ENCODE assay signal across 9 mouse cellular contexts in the genomic region with DNA sequence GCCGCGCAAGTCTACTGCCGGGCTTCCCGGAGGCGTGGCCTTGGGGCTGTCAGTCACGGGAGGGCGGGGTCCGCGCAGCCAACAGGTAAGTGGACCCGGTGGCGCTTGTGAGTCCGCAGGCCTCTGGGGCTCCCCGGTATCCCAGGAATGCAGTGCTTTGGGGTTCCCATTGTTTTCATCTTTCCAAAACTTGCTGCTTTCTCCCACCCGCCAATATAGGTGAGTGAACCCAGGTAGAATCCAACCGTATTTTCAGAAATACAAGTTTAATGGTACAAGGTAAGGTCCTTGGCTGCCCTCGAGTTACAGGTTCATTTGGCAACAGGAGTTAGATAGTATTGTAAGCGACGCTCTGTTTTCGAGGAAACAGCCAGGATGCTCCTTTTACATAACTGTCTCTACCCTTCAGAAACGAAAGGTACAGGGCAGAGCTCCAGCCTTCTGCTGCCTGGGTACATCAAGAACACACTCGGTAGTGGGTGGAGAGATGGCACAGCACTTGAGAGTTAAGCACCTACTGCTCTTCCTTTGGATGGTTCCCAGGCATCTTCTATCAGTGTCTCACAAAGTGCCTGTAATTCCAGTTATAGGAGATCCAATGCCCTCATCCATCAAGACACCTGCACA. TPM values are rescaled to one million over a fixed set of nuclear protein-coding genes. Genes with fewer than 3 reads are reported as not detected.
DNase-seq lines count a peak whose midpoint lies in the region; ATAC-seq lines count a peak whose summit lies in the region.
"Had no signal": no experiment of that assay in that cellular context is flagged by ENCODE, and none has a peak within 500 bp of the region (broad histone marks: within the 10 kb centered on the region; RNA-seq: fewer than 3 reads in every experiment).

No protein-coding gene starts in this region.

- H3K27ac ChIP-seq in embryonic facial prominence, embryonic 11.5 days (replicated peaks; ENCODE audit: low read depth, low read length) = no peak overlapping the region
- no peak overlapping the region for H3K27ac ChIP-seq in heart, embryonic 16.5 days (ENCODE audit: low read length)
- no peak overlapping the region for H3K27ac ChIP-seq in limb, embryonic 13.5 days

- H3K4me2 ChIP-seq in embryonic facial prominence, embryonic 11.5 days (ENCODE audit: low read depth, low read length) = peak overlapping the region; percentile 97
- peak overlapping the region; percentile 99 for H3K4me2 ChIP-seq in heart, embryonic 16.5 days (ENCODE audit: low read depth, low read length)
- peak overlapping the region; percentile 98 for H3K4me2 ChIP-seq in limb, embryonic 13.5 days (replicated peaks)

- WGBS in embryonic facial prominence, embryonic 11.5 days = 6% methylated on average over 21 of the region's 21 CpGs
- 3% methylated on average over 21 of the region's 21 CpGs for WGBS in heart, embryonic 16.5 days
- WGBS in limb, embryonic 13.5 days = 4% methylated on average over 21 of the region's 21 CpGs

- H3K4me3 ChIP-seq in megakaryocyte, embryonic 14.5 days (replicated peaks) = peak overlapping the region; percentile 97
- peak overlapping the region; percentile 54 for H3K4me3 ChIP-seq in embryonic facial prominence, embryonic 11.5 days (ENCODE audit: low read depth, low read length)
- peak overlapping the region; percentile 80 for H3K4me3 ChIP-seq in heart, embryonic 16.5 days (ENCODE audit: low read length)
- H3K4me3 ChIP-seq in limb, embryonic 13.5 days = peak overlapping the region; percentile 64

- H3K9me3 ChIP-seq in megakaryocyte, embryonic 14.5 days = no peaks in the 10 kb centered on the region
- H3K9me3 ChIP-seq in embryonic facial prominence, embryonic 11.5 days (replicated peaks; ENCODE audit: control insufficient read depth, low read length) = no peaks in the 10 kb centered on the region
- H3K9me3 ChIP-seq in heart, embryonic 16.5 days (replicated peaks; ENCODE audit: control insufficient read depth, low read length) = no peaks in the 10 kb centered on the region
- no peaks in the 10 kb centered on the region for H3K9me3 ChIP-seq in limb, embryonic 13.5 days

- no peaks in the 10 kb centered on the region for H3K27me3 ChIP-seq in megakaryocyte, embryonic 14.5 days (replicated peaks)
- H3K27me3 ChIP-seq in embryonic facial prominence, embryonic 11.5 days (ENCODE audit: control insufficient read depth, insufficient read depth, low read length) = no peaks in the 10 kb centered on the region
- no peaks in the 10 kb centered on the region for H3K27me3 ChIP-seq in heart, embryonic 16.5 days (ENCODE audit: control insufficient read depth, insufficient read depth, low read length)
- H3K27me3 ChIP-seq in limb, embryonic 13.5 days = no peaks in the 10 kb centered on the region

- no peak for DNase-seq in embryonic facial prominence, embryonic 11.5 days (ENCODE audit: low spot score)
- DNase-seq in skeletal muscle tissue, adult 2 months (ENCODE audit: low read depth, low spot score) = peak; percentile 38
- DNase-seq in thymus, postnatal 25 days = no peak
- DNase-seq in adrenal gland, adult (ENCODE audit: inconsistent age in 2 of 2, low spot score in 1 of 2) = no peak

- peaks cover 45% of the 10 kb centered on the region for H3K4me1 ChIP-seq in megakaryocyte, embryonic 14.5 days
- no peaks in the 10 kb centered on the region for H3K4me1 ChIP-seq in embryonic facial prominence, embryonic 11.5 days (ENCODE audit: control insufficient read depth, insufficient read depth, low read length)
- H3K4me1 ChIP-seq in heart, embryonic 16.5 days (ENCODE audit: control insufficient read depth, insufficient read depth, low read length) = peaks cover 19% of the 10 kb centered on the region
- peaks cover 19% of the 10 kb centered on the region for H3K4me1 ChIP-seq in limb, embryonic 13.5 days

- H3K36me3 ChIP-seq in megakaryocyte, embryonic 14.5 days (replicated peaks; ENCODE audit: low read length) = peaks cover 54% of the 10 kb centered on the region
- H3K36me3 ChIP-seq in embryonic facial prominence, embryonic 11.5 days (replicated peaks; ENCODE audit: control insufficient read depth, insufficient read depth, low read depth, low read length) = no peaks in the 10 kb centered on the region; the same call in 1 of the 2 replicates
- H3K36me3 ChIP-seq in heart, embryonic 16.5 days (ENCODE audit: control insufficient read depth, insufficient read depth) = peaks cover 7% of the 10 kb centered on the region; the same call in 1 of the 2 replicates
- H3K36me3 ChIP-seq in limb, embryonic 13.5 days = peaks cover 34% of the 10 kb centered on the region

- H3K9ac ChIP-seq in embryonic facial prominence, embryonic 11.5 days (replicated peaks; ENCODE audit: low read length) = 0 out of 2 replicates have a peak overlapping the region, but pooled peaks have one; percentile 10
- 0 out of 2 replicates have a peak overlapping the region, but pooled peaks have one; percentile 51 for H3K9ac ChIP-seq in heart, embryonic 16.5 days (ENCODE audit: low read length)
- H3K9ac ChIP-seq in limb, embryonic 13.5 days = peak overlapping the region; percentile 51

- no peak for ATAC-seq in megakaryocyte, adult 5-6 weeks (ENCODE audit: poor library complexity, severe bottlenecking)
- no peak for ATAC-seq in embryonic facial prominence, embryonic 11.5 days (replicated peaks; ENCODE audit: insufficient number of reproducible peaks, low FRiP score, low TSS enrichment, low read depth)
- ATAC-seq in heart, embryonic 16.5 days (replicated peaks; ENCODE audit: extremely low read depth, insufficient read depth, low FRiP score) = no peak
- ATAC-seq in limb, embryonic 13.5 days (ENCODE audit: low FRiP score, low read depth) = no peak

RNA-seq across cellular contexts. Expression of a gene that starts 0.6 kb away (rescaled TPM):
- 8.0 and 11.8 TPM in 2 replicates for polyA plus RNA-seq in megakaryocyte, embryonic 14.5 days (2012; ENCODE audit: insufficient read depth, low replicate concordance)
- 0.94 and 1.6 TPM in 2 replicates for total RNA-seq in megakaryocyte, adult 5-6 weeks (2015)
- 1.2 and 1.5 TPM in 2 replicates for total RNA-seq in megakaryocyte, adult 5-6 weeks (2017)
- 6.1 and 6.6 TPM in 2 replicates for polyA plus RNA-seq in embryonic facial prominence, embryonic 11.5 days (2014; fragmentation: Nextera tagmentation; extraction: Ambion mirVana)
- polyA plus RNA-seq in heart, embryonic 16.5 days (2015; fragmentation: Nextera tagmentation; extraction: Ambion mirVana) = 6.8 and 6.9 TPM in 2 replicates
- 7.0 and 7.4 TPM in 2 replicates for polyA plus RNA-seq in limb, embryonic 13.5 days (2015; fragmentation: Nextera tagmentation; extraction: Ambion mirVana)

RNA-seq across cellular contexts. Expression of a gene that starts 12.7 kb away (rescaled TPM):
- 1.5 and 1.6 TPM in 2 replicates for polyA plus RNA-seq in megakaryocyte, embryonic 14.5 days (2012; ENCODE audit: insufficient read depth, low replicate concordance)
- 134 and 150 TPM in 2 replicates for total RNA-seq in megakaryocyte, adult 5-6 weeks (2015)
- total RNA-seq in megakaryocyte, adult 5-6 weeks (2017) = 71.5 and 95.3 TPM in 2 replicates
- polyA plus RNA-seq in embryonic facial prominence, embryonic 11.5 days (2014; fragmentation: Nextera tagmentation; extraction: Ambion mirVana) = 69.9 and 73.4 TPM in 2 replicates
- 101 and 106 TPM in 2 replicates for polyA plus RNA-seq in heart, embryonic 16.5 days (2015; fragmentation: Nextera tagmentation; extraction: Ambion mirVana)
- polyA plus RNA-seq in limb, embryonic 13.5 days (2015; fragmentation: Nextera tagmentation; extraction: Ambion mirVana) = 114 and 117 TPM in 2 replicates

RNA-seq across cellular contexts. Expression of a gene that starts 44.3 kb away (rescaled TPM):
- polyA plus RNA-seq in megakaryocyte, embryonic 14.5 days (2012; ENCODE audit: insufficient read depth, low replicate concordance) = not detected in 2 replicates
- not detected in 2 replicates for total RNA-seq in megakaryocyte, adult 5-6 weeks (2015)
- not detected in 2 replicates for total RNA-seq in megakaryocyte, adult 5-6 weeks (2017)
- polyA plus RNA-seq in embryonic facial prominence, embryonic 11.5 days (2014; fragmentation: Nextera tagmentation; extraction: Ambion mirVana) = not detected in 2 replicates
- polyA plus RNA-seq in heart, embryonic 16.5 days (2015; fragmentation: Nextera tagmentation; extraction: Ambion mirVana) = 0.20 TPM in 1 of 2 replicates, not detected in the other
- not detected in 2 replicates for polyA plus RNA-seq in limb, embryonic 13.5 days (2015; fragmentation: Nextera tagmentation; extraction: Ambion mirVana)
- total RNA-seq: common myeloid progenitor, adult 5-6 weeks had no signal

RNA-seq across cellular contexts. Expression of a gene that starts 48.2 kb away (rescaled TPM):
- not detected in 2 replicates for polyA plus RNA-seq in megakaryocyte, embryonic 14.5 days (2012; ENCODE audit: insufficient read depth, low replicate concordance)
- total RNA-seq in megakaryocyte, adult 5-6 weeks (2015) = not detected in 2 replicates
- not detected in 2 replicates for total RNA-seq in megakaryocyte, adult 5-6 weeks (2017)
- not detected in 2 replicates for polyA plus RNA-seq in embryonic facial prominence, embryonic 11.5 days (2014; fragmentation: Nextera tagmentation; extraction: Ambion mirVana)
- polyA plus RNA-seq in heart, embryonic 16.5 days (2015; fragmentation: Nextera tagmentation; extraction: Ambion mirVana) = not detected in 2 replicates
- not detected in 2 replicates for polyA plus RNA-seq in limb, embryonic 13.5 days (2015; fragmentation: Nextera tagmentation; extraction: Ambion mirVana)
- total RNA-seq: common myeloid progenitor, adult 5-6 weeks had no signal

Comparison
In these comparisons a context has a peak if more than half of its experiments do, and no peak if none do; other contexts are left out.
1. RNA of a gene that starts 12.7 kb away (polyA plus RNA-seq): 114 to 117 TPM in limb, embryonic 13.5 days, 101 to 106 TPM in heart, embryonic 16.5 days and 69.9 to 73.4 TPM in embryonic facial prominence, embryonic 11.5 days; 1.5 to 1.6 TPM in megakaryocyte, embryonic 14.5 days; every median in the first group is over 10 times any median in the second.
2. Peak in every context shown above with its lines, with median percentiles within 50 percentile points of each other: H3K4me3 ChIP-seq, H3K4me2 ChIP-seq and H3K9ac ChIP-seq.